Mouse (Mus musculus) midbrain, embryonic 12.5 days (tissue): ENCODE measurements around the gene Zfp592. TPM values are rescaled to one million over a fixed set of nuclear protein-coding genes. Genes with fewer than 3 reads are reported as not detected.
"Not testable (repeated sequence)": the region's sequence is repeated elsewhere in the genome, so short reads cannot be mapped to it uniquely, and the experiment has no call there.

ENCODE experiments used
- ATAC-seq: fragments of 200-750 bp; cut with Nextera tagmentation; 2 replicates; pipeline ENCODE4 v1.8.0; 2017; ENCODE audit warnings: low read depth, moderate TSS enrichment, moderate library complexity; ENCODE audit not compliant: low FRiP score
- H3K27ac ChIP-seq: fragments of 300-500 bp; sonication (generic); replicated peaks from 2 replicates; pipeline ENCODE4 v1.5.1; 2016; ENCODE audit warnings: mild to moderate bottlenecking
- H3K27me3 ChIP-seq: fragments of 300-500 bp; sonication (generic); 2 replicates; pipeline ENCODE4 v1.6.1; 2016; ENCODE audit warnings: mild to moderate bottlenecking
- H3K36me3 ChIP-seq: fragments of 300-500 bp; sonication (generic); 2 replicates; pipeline ENCODE4 v1.6.1; 2016
- H3K4me1 ChIP-seq: fragments of 300-500 bp; sonication (generic); 2 replicates; pipeline ENCODE4 v1.6.1; 2016
- H3K4me2 ChIP-seq: fragments of 300-500 bp; sonication (generic); replicated peaks from 2 replicates; pipeline ENCODE4 v1.6.1; 2016; ENCODE audit warnings: mild to moderate bottlenecking, moderate library complexity
- H3K4me3 ChIP-seq: fragments of 300-500 bp; sonication (generic); 2 replicates; pipeline ENCODE4 v1.5.1; 2016; ENCODE audit warnings: mild to moderate bottlenecking
- H3K9ac ChIP-seq: fragments of 300-500 bp; sonication (generic); replicated peaks from 2 replicates; pipeline ENCODE4 v1.6.1; 2016; ENCODE audit warnings: mild to moderate bottlenecking, moderate library complexity
- H3K9me3 ChIP-seq: fragments of 300-500 bp; sonication (generic); 2 replicates; pipeline ENCODE4 v1.6.1; 2016; ENCODE audit warnings: mild to moderate bottlenecking
- WGBS: fragments of 180-500 bp; shearing (Covaris S2); methylation state at CpG from one replicate; pipeline ENCODE4 v1.1.7; 2016; 5-methylcytosine and 5-hydroxymethylcytosine counted together
- polyA plus RNA-seq: library from polyadenylated mRNA; unstranded; fragments of >200 nt; fragmentation: Nextera tagmentation; extraction: Ambion mirVana; gene quantifications from 2 replicates; pipeline ENCODE4 v1.2.1, GENCODE M21; 2016

The Zfp592 gene
- polyA plus RNA-seq, 1 experiment from 2014 or later, result 12.4 TPM

DNA sequence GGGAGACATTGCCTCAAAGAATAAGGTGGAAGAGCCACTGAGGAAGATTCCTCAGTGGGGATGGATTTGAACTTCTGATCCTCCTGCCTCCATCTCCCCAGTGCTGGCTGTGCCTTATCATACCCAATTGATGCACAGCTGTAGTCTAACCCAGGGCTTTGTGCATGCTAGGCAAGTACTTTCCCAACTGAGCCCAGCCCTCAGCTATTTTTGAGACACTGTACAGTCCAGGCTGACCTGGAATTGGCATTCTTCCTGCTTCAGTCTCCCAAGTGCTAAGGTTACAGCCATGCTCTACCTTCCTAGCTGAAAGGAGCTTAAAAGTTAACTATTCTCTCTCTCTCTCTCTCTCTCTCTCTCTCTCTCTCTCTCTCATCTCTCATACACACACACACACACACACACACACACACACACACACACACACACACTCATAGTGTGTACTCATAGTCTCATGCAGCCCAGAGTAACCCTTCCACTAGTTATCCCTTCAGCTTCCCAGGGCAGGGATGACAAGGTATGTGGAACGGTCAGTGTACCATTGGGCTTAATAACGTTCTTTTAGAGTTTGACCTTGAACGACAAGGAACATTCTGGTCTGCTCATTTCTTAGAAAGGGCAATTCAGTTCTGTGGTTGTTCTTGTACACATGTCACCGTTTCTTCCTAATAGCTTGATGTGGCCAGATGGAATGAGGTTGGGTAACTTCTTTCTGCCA, 20.4 kb upstream of the Zfp592 start:
- H3K4me3 ChIP-seq, ATAC-seq, H3K4me1 ChIP-seq, H3K27me3 ChIP-seq, H3K9ac ChIP-seq, H3K27ac ChIP-seq, H3K4me2 ChIP-seq, H3K36me3 ChIP-seq, H3K9me3 ChIP-seq: not testable (repeated sequence)
- WGBS, result 91% methylated on average over 4 of the region's 4 CpGs

GRCm38 (mm10) chr7:80973638-80974015, 19.9 kb upstream of the Zfp592 start:
- not testable (repeated sequence) for H3K9ac ChIP-seq, ATAC-seq, H3K27ac ChIP-seq, H3K4me3 ChIP-seq, H3K36me3 ChIP-seq, H3K4me2 ChIP-seq, H3K4me1 ChIP-seq, H3K27me3 ChIP-seq, H3K9me3 ChIP-seq
- 78% methylated on average over 3 of the region's 3 CpGs for WGBS

GRCm38 (mm10) chr7:80980566-80980965, 12.9 kb upstream of the Zfp592 start:
- Histone ChIP-seq H3K36me3 (no peaks in the 10 kb centered on the region), H3K4me1 (no peaks in the 10 kb centered on the region), H3K27me3 (no peaks in the 10 kb centered on the region), H3K9me3 (no peaks in the 10 kb centered on the region), H3K4me3 (no peak overlapping the region), H3K27ac (no peak overlapping the region), H3K9ac (no peak overlapping the region), H3K4me2 (no peak overlapping the region)
- ATAC-seq, result no peak
- WGBS, result 85% methylated on average over 11 of the region's 11 CpGs

GRCm38 (mm10) chr7:80986458-80987187, 6.9 kb upstream of the Zfp592 start:
- H3K4me1 ChIP-seq, result 0 out of 2 replicates have a peak, but pooled peaks cover 2% of the 10 kb centered on the region
- no peak overlapping the region for H3K4me2 ChIP-seq
- no peak overlapping the region for H3K4me3 ChIP-seq
- H3K36me3 ChIP-seq, result no peaks in the 10 kb centered on the region
- ATAC-seq, result no peak
- no peak overlapping the region for H3K9ac ChIP-seq
- H3K27me3 ChIP-seq, result no peaks in the 10 kb centered on the region
- WGBS, result 60% methylated on average over 6 of the region's 6 CpGs
- H3K9me3 ChIP-seq, result no peaks in the 10 kb centered on the region
- no peak overlapping the region for H3K27ac ChIP-seq

DNA sequence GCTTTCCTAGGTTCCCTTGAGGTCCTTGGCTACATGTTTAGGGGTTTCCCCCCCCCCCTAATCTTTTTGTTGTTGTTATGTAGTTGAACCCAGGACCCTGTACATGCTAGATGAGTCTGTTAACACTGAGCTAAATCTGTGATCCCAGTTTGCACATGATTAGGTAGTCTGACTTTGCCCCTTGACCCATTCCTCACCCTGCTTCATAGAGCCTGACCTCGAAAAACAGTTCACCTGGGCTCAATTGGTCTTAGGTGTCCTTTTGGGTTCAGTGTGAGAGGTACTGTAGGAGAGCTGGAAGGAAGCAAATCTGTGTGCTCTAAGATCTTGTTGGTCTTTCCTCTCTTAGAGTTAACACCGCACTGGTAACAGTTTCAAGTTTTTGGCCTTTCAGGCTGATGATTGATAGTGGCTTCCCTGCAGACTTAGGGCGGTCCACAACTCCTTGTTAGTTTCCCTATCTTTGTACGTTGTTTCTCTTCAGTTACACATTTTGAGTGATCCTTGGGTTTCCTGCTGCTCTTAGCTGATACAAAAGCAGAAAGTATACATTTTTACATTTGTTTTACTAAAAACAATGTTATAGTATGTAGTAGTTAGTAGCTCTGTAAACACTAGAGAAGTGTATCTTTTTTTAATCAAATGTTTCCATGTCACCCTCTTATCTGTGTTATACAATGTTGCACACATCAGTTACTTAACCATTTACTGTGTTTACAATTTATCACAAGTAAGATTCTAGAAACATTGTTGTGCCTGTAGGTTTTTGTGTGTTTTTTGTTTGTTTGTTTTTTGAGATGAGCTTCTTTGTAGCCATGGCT, 5.5 kb upstream of the Zfp592 start:
- no peaks in the 10 kb centered on the region for H3K9me3 ChIP-seq
- ATAC-seq, result no peak
- H3K36me3 ChIP-seq, result no peaks in the 10 kb centered on the region
- H3K4me3 ChIP-seq, result no peak overlapping the region
- WGBS, result 92% methylated on average over 4 of the region's 4 CpGs
- no peak overlapping the region for H3K9ac ChIP-seq
- H3K27ac ChIP-seq, result no peak overlapping the region
- no peaks in the 10 kb centered on the region for H3K27me3 ChIP-seq
- no peak overlapping the region for H3K4me2 ChIP-seq
- peaks cover 13% of the 10 kb centered on the region for H3K4me1 ChIP-seq

- Histone ChIP-seq H3K9me3 (no peaks in the 10 kb centered on the region), H3K36me3 (no peaks in the 10 kb centered on the region), H3K27me3 (no peaks in the 10 kb centered on the region), H3K4me3 (no peak overlapping the region), H3K27ac (no peak overlapping the region), H3K9ac (no peak overlapping the region), H3K4me2 (no peak overlapping the region), H3K4me1 (peaks cover 20% of the 10 kb centered on the region)
- no peak for ATAC-seq
- WGBS, result 96% methylated on average over 6 of the region's 6 CpGs
These were observed 3.2 kb upstream of the Zfp592 start for GRCm38 (mm10) chr7:80990276-80990675.

DNA sequence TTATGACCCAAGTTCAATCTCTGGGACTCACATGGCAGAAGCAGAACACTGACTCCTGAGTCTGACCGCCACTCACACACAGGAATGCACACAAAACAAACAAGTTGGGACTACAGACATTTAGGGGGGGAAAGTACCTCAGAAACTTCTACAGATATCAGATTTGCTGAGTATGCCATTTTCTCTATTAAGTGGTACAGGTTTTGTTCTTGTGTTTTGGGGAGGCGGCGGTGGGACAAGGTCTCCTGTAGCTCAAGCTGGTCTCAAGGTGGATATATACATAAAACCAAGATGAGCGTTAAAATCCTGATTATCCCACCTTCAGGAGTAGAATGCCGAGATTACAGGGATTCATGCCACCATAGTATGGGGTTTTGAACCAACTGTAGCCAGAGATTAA, 1.9 kb upstream of the Zfp592 start:
- 96% methylated on average over 5 of the region's 5 CpGs for WGBS
- H3K27ac ChIP-seq, result no peak overlapping the region
- no peak overlapping the region for H3K9ac ChIP-seq
- H3K27me3 ChIP-seq, result no peaks in the 10 kb centered on the region
- H3K36me3 ChIP-seq, result no peaks in the 10 kb centered on the region
- H3K4me1 ChIP-seq, result peaks cover 25% of the 10 kb centered on the region
- no peak overlapping the region for H3K4me2 ChIP-seq
- ATAC-seq, result no peak
- no peaks in the 10 kb centered on the region for H3K9me3 ChIP-seq
- no peak overlapping the region for H3K4me3 ChIP-seq

- Histone ChIP-seq H3K4me1 (peaks cover 25% of the 10 kb centered on the region), H3K27me3 (no peaks in the 10 kb centered on the region), H3K9me3 (no peaks in the 10 kb centered on the region), H3K27ac (peak overlapping the region; percentile 98; the same call in 1 of the 2 replicates), H3K4me3 (peak overlapping the region; percentile 90), H3K36me3 (no peaks in the 10 kb centered on the region), H3K4me2 (peak overlapping the region; percentile 83), H3K9ac (peak overlapping the region; percentile 98; the same call in 1 of the 2 replicates)
- WGBS, result 84% methylated on average over 6 of the region's 6 CpGs
- no peak for ATAC-seq
These were observed 1.4 kb upstream of the Zfp592 start for GRCm38 (mm10) chr7:80992063-80992462.

- H3K4me3 ChIP-seq, result peak overlapping the region; percentile 90
- 4% methylated on average over 12 of the region's 12 CpGs for WGBS
- ATAC-seq, result no peak
These were observed 876 bp upstream of the Zfp592 start for GRCm38 (mm10) chr7:80992631-80992979.

DNA sequence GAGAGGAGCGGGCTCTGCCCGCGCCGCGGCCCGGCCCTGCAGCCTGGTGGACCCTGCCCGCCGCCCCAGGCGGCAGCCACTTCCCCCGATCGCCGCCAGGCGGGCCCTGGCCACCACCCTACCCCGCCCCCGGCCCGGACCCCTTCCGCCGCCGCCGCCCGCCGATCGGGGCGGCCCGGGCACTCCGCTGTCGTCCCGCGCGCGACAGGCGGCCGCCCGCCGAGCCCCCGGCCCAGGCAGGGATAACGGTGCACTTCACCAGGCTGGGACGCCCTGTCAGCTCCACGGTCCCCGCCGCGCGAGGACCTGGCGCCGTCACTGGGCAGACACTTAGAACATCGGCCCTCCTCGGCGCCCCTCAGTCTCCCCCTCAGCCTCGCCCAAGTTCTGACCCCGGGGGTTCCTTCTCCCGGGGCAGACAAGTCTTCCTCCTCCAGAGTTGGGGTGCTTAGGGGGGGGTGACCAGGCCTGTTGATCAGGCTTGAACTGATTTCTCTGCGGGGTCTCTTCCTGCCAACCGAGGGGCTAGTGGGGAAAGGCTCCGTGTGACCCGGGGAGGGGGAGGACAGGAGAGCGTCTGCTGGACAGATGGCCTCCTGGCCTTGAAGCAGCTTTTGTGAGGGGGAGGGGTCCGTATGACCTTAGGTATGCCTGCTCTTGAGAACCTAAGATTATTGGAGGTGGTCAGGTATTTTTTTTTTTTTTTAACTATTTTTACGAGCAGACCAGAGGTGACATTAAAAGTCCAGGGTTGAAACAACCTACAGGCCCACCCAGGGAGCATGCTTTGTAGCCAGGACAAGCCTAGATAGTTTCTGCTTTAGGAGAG, 567 bp downstream of the Zfp592 start:
- H3K27me3 ChIP-seq, result no peaks in the 10 kb centered on the region
- peaks cover 25% of the 10 kb centered on the region for H3K4me1 ChIP-seq
- H3K4me3 ChIP-seq, result peak overlapping the region; percentile 90
- 1% methylated on average over 50 of the region's 58 CpGs for WGBS
- no peaks in the 10 kb centered on the region for H3K36me3 ChIP-seq
- H3K9me3 ChIP-seq, result no peaks in the 10 kb centered on the region
- ATAC-seq, result peak; percentile 91
- peak overlapping the region; percentile 83 for H3K4me2 ChIP-seq
- H3K27ac ChIP-seq, result peak overlapping the region; percentile 98
- peak overlapping the region; percentile 98 for H3K9ac ChIP-seq

More at GRCm38 (mm10) chr7:80992631-80992979, 876 bp upstream of the Zfp592 start:
- no peaks in the 10 kb centered on the region for H3K36me3 ChIP-seq
- H3K9ac ChIP-seq, result peak overlapping the region; percentile 98
- H3K27me3 ChIP-seq, result no peaks in the 10 kb centered on the region
- peaks cover 25% of the 10 kb centered on the region for H3K4me1 ChIP-seq
- H3K27ac ChIP-seq, result peak overlapping the region; percentile 98
- peak overlapping the region; percentile 83 for H3K4me2 ChIP-seq
- no peaks in the 10 kb centered on the region for H3K9me3 ChIP-seq

GRCm38 (mm10) chr7:80994663-80995005, 1.2 kb downstream of the Zfp592 start:
- 47% methylated on average over 6 of the region's 6 CpGs for WGBS
- Histone ChIP-seq H3K27me3 (no peaks in the 10 kb centered on the region), H3K9ac (peak overlapping the region; percentile 98), H3K4me2 (peak overlapping the region; percentile 83), H3K4me3 (peak overlapping the region; percentile 90), H3K36me3 (no peaks in the 10 kb centered on the region), H3K27ac (peak overlapping the region; percentile 98; the same call in 1 of the 2 replicates), H3K4me1 (peaks cover 25% of the 10 kb centered on the region), H3K9me3 (no peaks in the 10 kb centered on the region)
- ATAC-seq, result no peak
